In genomic region chr13:58384371-58384770, GRCm38 (mm10) we compare ENCODE assay signal across 8 mouse cellular contexts. TPM values are rescaled to one million over a fixed set of nuclear protein-coding genes. Genes with fewer than 3 reads are reported as not detected.
A peak's percentile ranks its signal among the peaks of the same experiment; 100 is the strongest.
DNase-seq lines count a peak whose midpoint lies in the region; ATAC-seq and TF ChIP-seq lines count a peak whose summit lies in the region.

No protein-coding gene starts in this region.

- peaks cover 9% of the 10 kb centered on the region; the same call in 1 of the 2 replicates for H3K9me3 ChIP-seq in neural tube, embryonic 11.5 days (ENCODE audit: control insufficient read depth, low read length)
- peaks cover 16% of the 10 kb centered on the region for H3K9me3 ChIP-seq in liver, embryonic 11.5 days (ENCODE audit: control insufficient read depth, low read length)
- H3K9me3 ChIP-seq in stomach, postnatal 0 days (ENCODE audit: control insufficient read depth, low read length) = no peaks in the 10 kb centered on the region

- no peak for TF ChIP-seq EP300 in stomach, postnatal 0 days (optimal IDR thresholded peaks at IDR 0.05)

- no peaks in the 10 kb centered on the region for H3K27me3 ChIP-seq in cerebellum, adult 2 months (ENCODE audit: control insufficient read depth, insufficient read depth, low read length)
- no peaks in the 10 kb centered on the region for H3K27me3 ChIP-seq in neural tube, embryonic 11.5 days (ENCODE audit: control insufficient read depth, insufficient read depth, low read length)
- H3K27me3 ChIP-seq in liver, embryonic 11.5 days (replicated peaks; ENCODE audit: control insufficient read depth, insufficient read depth, low read length) = no peaks in the 10 kb centered on the region
- H3K27me3 ChIP-seq in stomach, postnatal 0 days (ENCODE audit: control insufficient read depth, insufficient read depth, low read length) = no peaks in the 10 kb centered on the region

- peak overlapping the region; percentile 76 for H3K9ac ChIP-seq in neural tube, embryonic 11.5 days (ENCODE audit: low read length)
- H3K9ac ChIP-seq in liver, embryonic 11.5 days (ENCODE audit: low read depth, low read length) = peak overlapping the region; percentile 93
- H3K9ac ChIP-seq in stomach, postnatal 0 days (ENCODE audit: low read length) = peak overlapping the region; percentile 88

- H3K4me3 ChIP-seq in cerebellum, adult 2 months (replicated peaks; ENCODE audit: insufficient read depth, low read depth, low read length) = peak overlapping the region; percentile 71
- H3K4me3 ChIP-seq in neural tube, embryonic 11.5 days (ENCODE audit: low read depth, low read length) = peak overlapping the region; percentile 79
- H3K4me3 ChIP-seq in liver, embryonic 11.5 days (ENCODE audit: low read depth, low read length) = peak overlapping the region; percentile 82
- H3K4me3 ChIP-seq in stomach, postnatal 0 days (ENCODE audit: low read depth, low read length) = peak overlapping the region; percentile 74

- H3K4me2 ChIP-seq in neural tube, embryonic 11.5 days (ENCODE audit: low read depth) = peak overlapping the region; percentile 80
- peak overlapping the region; percentile 95 for H3K4me2 ChIP-seq in liver, embryonic 11.5 days
- peak overlapping the region; percentile 93 for H3K4me2 ChIP-seq in stomach, postnatal 0 days (replicated peaks; ENCODE audit: low read depth)

- no peak overlapping the region for H3K27ac ChIP-seq in cerebellum, adult 2 months (ENCODE audit: insufficient read depth, low read length)
- H3K27ac ChIP-seq in neural tube, embryonic 11.5 days (ENCODE audit: low read depth, low read length) = no peak overlapping the region
- peak overlapping the region; percentile 70 for H3K27ac ChIP-seq in liver, embryonic 11.5 days (ENCODE audit: low read depth, low read length)
- H3K27ac ChIP-seq in stomach, postnatal 0 days (replicated peaks) = peak overlapping the region; percentile 78; the same call in 1 of the 2 replicates

- no peak for DNase-seq in cerebellum, adult 2 months
- no peak for DNase-seq in cerebellum, postnatal 25 days
- DNase-seq in neural tube, embryonic 11.5 days (ENCODE audit: low spot score) = no peak
- DNase-seq in neural tube, embryonic 10.5 days (ENCODE audit: extremely low spot score, low spot score) = no peak
- DNase-seq in liver, embryonic 11.5 days (ENCODE audit: low spot score) = no peak
- DNase-seq in stomach, postnatal 0 days (ENCODE audit: low spot score) = no peak
- DNase-seq in spleen, postnatal 14 days (ENCODE audit: low spot score in 2 of 2) = no peak
- DNase-seq in testis, postnatal 14 days (ENCODE audit: low spot score) = no peak

- 38% methylated on average over 11 of the region's 11 CpGs for WGBS in cerebellum, adult 2 months
- WGBS in neural tube, embryonic 11.5 days = 60% methylated on average over 10 of the region's 11 CpGs
- 48% methylated on average over 11 of the region's 11 CpGs for whole genome bisulfite sequencing in liver, embryonic 11.5 days
- 34% methylated on average over 11 of the region's 11 CpGs for WGBS in stomach, postnatal 0 days

- H3K36me3 ChIP-seq in neural tube, embryonic 11.5 days (ENCODE audit: control insufficient read depth, insufficient read depth, low read length) = peaks cover 21% of the 10 kb centered on the region
- peaks cover 33% of the 10 kb centered on the region for H3K36me3 ChIP-seq in liver, embryonic 11.5 days (ENCODE audit: control insufficient read depth, insufficient read depth, low read length)
- H3K36me3 ChIP-seq in stomach, postnatal 0 days (ENCODE audit: control insufficient read depth, insufficient read depth, low read length) = peaks cover 17% of the 10 kb centered on the region

- no peak; the same call in 1 of the 2 replicates for ATAC-seq in neural tube, embryonic 11.5 days (ENCODE audit: insufficient read depth, low FRiP score, low TSS enrichment)
- no peak for ATAC-seq in liver, embryonic 11.5 days (replicated peaks; ENCODE audit: low FRiP score)
- peak; percentile 13 for ATAC-seq in stomach, postnatal 0 days (ENCODE audit: low FRiP score, low TSS enrichment)

- TF ChIP-seq CTCF in cerebellum, adult 2 months (IDR thresholded peaks at IDR 0.05; ENCODE audit: borderline replicate concordance, insufficient read depth, low read depth, low read length) = no peak
- TF ChIP-seq CTCF in stomach, postnatal 0 days (IDR thresholded peaks at IDR 0.05; ENCODE audit: low read depth) = no peak

- no peak for TF ChIP-seq POLR2A in cerebellum, adult 2 months (IDR thresholded peaks at IDR 0.05; ENCODE audit: borderline replicate concordance, insufficient read depth, low read length)

- H3K4me1 ChIP-seq in cerebellum, adult 2 months (ENCODE audit: control insufficient read depth, insufficient read depth, low read length) = no peaks in the 10 kb centered on the region
- H3K4me1 ChIP-seq in neural tube, embryonic 11.5 days (ENCODE audit: control insufficient read depth, insufficient read depth, low read length) = no peaks in the 10 kb centered on the region; the same call in 1 of the 2 replicates
- peaks cover 7% of the 10 kb centered on the region for H3K4me1 ChIP-seq in liver, embryonic 11.5 days (replicated peaks; ENCODE audit: control insufficient read depth, insufficient read depth, low read length)
- H3K4me1 ChIP-seq in stomach, postnatal 0 days (replicated peaks; ENCODE audit: control insufficient read depth, insufficient read depth) = no peaks in the 10 kb centered on the region

RNA-seq across cellular contexts. Expression of gene 2210016F16Rik, which starts 0.7 kb away (rescaled TPM):
- polyA plus RNA-seq in cerebellum, adult 2 months (2012; rRNA removed) = 8.5 and 9.8 TPM in 2 replicates
- polyA plus RNA-seq in neural tube, embryonic 11.5 days (2014; fragmentation: Nextera tagmentation; extraction: Ambion mirVana) = 31.2 and 32.2 TPM in 2 replicates
- 39.3 and 39.6 TPM in 2 replicates for polyA plus RNA-seq in liver, embryonic 11.5 days (2014; fragmentation: Nextera tagmentation; extraction: Ambion mirVana)
- 30.2 and 30.5 TPM in 2 replicates for polyA plus RNA-seq in stomach, postnatal 0 days (2015; fragmentation: Nextera tagmentation; extraction: Ambion mirVana)

RNA-seq across cellular contexts. Expression of gene Rmi1, which starts 17.7 kb away (rescaled TPM):
- polyA plus RNA-seq in cerebellum, adult 2 months (2012; rRNA removed) = 15.6 and 16.8 TPM in 2 replicates
- polyA plus RNA-seq in neural tube, embryonic 11.5 days (2014; fragmentation: Nextera tagmentation; extraction: Ambion mirVana) = 29.8 and 32.1 TPM in 2 replicates
- 32.6 and 32.9 TPM in 2 replicates for polyA plus RNA-seq in liver, embryonic 11.5 days (2014; fragmentation: Nextera tagmentation; extraction: Ambion mirVana)
- 11.1 and 12.5 TPM in 2 replicates for polyA plus RNA-seq in stomach, postnatal 0 days (2015; fragmentation: Nextera tagmentation; extraction: Ambion mirVana)

RNA-seq across cellular contexts. Expression of gene Hnrnpk, which starts 18.8 kb away (rescaled TPM):
- 385 and 442 TPM in 2 replicates for polyA plus RNA-seq in cerebellum, adult 2 months (2012; rRNA removed)
- 2,400 and 2,440 TPM in 2 replicates for polyA plus RNA-seq in neural tube, embryonic 11.5 days (2014; fragmentation: Nextera tagmentation; extraction: Ambion mirVana)
- polyA plus RNA-seq in liver, embryonic 11.5 days (2014; fragmentation: Nextera tagmentation; extraction: Ambion mirVana) = 1,515 and 1,628 TPM in 2 replicates
- 552 and 570 TPM in 2 replicates for polyA plus RNA-seq in stomach, postnatal 0 days (2015; fragmentation: Nextera tagmentation; extraction: Ambion mirVana)

RNA-seq across cellular contexts. Expression of gene Kif27, which starts 25.4 kb away (rescaled TPM):
- 0.47 and 0.59 TPM in 2 replicates for polyA plus RNA-seq in cerebellum, adult 2 months (2012; rRNA removed)
- 1.0 and 1.7 TPM in 2 replicates for polyA plus RNA-seq in neural tube, embryonic 11.5 days (2014; fragmentation: Nextera tagmentation; extraction: Ambion mirVana)
- polyA plus RNA-seq in liver, embryonic 11.5 days (2014; fragmentation: Nextera tagmentation; extraction: Ambion mirVana) = 0.11 and 0.40 TPM in 2 replicates
- 0.11 and 0.19 TPM in 2 replicates for polyA plus RNA-seq in stomach, postnatal 0 days (2015; fragmentation: Nextera tagmentation; extraction: Ambion mirVana)

Comparison
In these comparisons a context has a peak if more than half of its experiments do, and no peak if none do; other contexts are left out.
1. H3K27ac ChIP-seq: peak in liver, embryonic 11.5 days (single experiment) and stomach, postnatal 0 days (single experiment); none in cerebellum, adult 2 months (single experiment) and neural tube, embryonic 11.5 days (single experiment).
2. Peak in every context shown above with its lines, with median percentiles within 50 percentile points of each other: H3K4me3 ChIP-seq, H3K4me2 ChIP-seq and H3K9ac ChIP-seq.